Mouse (Mus musculus) 3T3-L1 (cell line): Measurements from ENCODE around the gene Morc1.

Experiments used
- DNase-seq: peaks from one replicate; pipeline ENCODE4 v3.0.0-alpha.2; 2015; ENCODE audit warnings: low read depth, low spot score

The Morc1 gene

GRCm38 (mm10) chr16:48474896-48475802, 44.1 kb downstream of the Morc1 start:
- DNase-seq = no peak

GRCm38 (mm10) chr16:48479266-48479848, 48.3 kb downstream of the Morc1 start:
- no peak for DNase-seq

GRCm38 (mm10) chr16:48516776-48517499, 85.9 kb downstream of the Morc1 start:
- DNase-seq = no peak

GRCm38 (mm10) chr16:48519569-48519968, 88.5 kb downstream of the Morc1 start:
- DNase-seq = no peak

GRCm38 (mm10) chr16:48537108-48537507, 106.1 kb downstream of the Morc1 start:
- DNase-seq = no peak

GRCm38 (mm10) chr16:48562290-48563080, 131.4 kb downstream of the Morc1 start:
- DNase-seq = no peak

- peak; percentile 61 for DNase-seq
Observed at GRCm38 (mm10) chr16:48570354-48570753, 139.3 kb downstream of the Morc1 start.

GRCm38 (mm10) chr16:48574072-48574471, 143.0 kb downstream of the Morc1 start:
- no peak for DNase-seq

- no peak for DNase-seq
Observed at GRCm38 (mm10) chr16:48574499-48574898, 143.5 kb downstream of the Morc1 start.

GRCm38 (mm10) chr16:48585369-48585768, 154.3 kb downstream of the Morc1 start:
- no peak for DNase-seq

GRCm38 (mm10) chr16:48594457-48594856, 163.4 kb downstream of the Morc1 start:
- no peak for DNase-seq

- DNase-seq = no peak
Observed at GRCm38 (mm10) chr16:48595216-48595615, 164.2 kb downstream of the Morc1 start.

GRCm38 (mm10) chr16:48603735-48604211, 172.7 kb downstream of the Morc1 start:
- no peak for DNase-seq

GRCm38 (mm10) chr16:48606476-48607038, 175.5 kb downstream of the Morc1 start:
- DNase-seq = no peak

GRCm38 (mm10) chr16:48608224-48608623, 177.2 kb downstream of the Morc1 start:
- no peak for DNase-seq

- DNase-seq = no peak
Observed at GRCm38 (mm10) chr16:48610866-48611265, 179.8 kb downstream of the Morc1 start.

GRCm38 (mm10) chr16:48611436-48611835, 180.4 kb downstream of the Morc1 start:
- DNase-seq = no peak

GRCm38 (mm10) chr16:48613783-48614182, 182.7 kb downstream of the Morc1 start:
- DNase-seq = no peak

GRCm38 (mm10) chr16:48620510-48620909, 189.5 kb downstream of the Morc1 start:
- DNase-seq = no peak

GRCm38 (mm10) chr16:48621019-48621418, 190.0 kb downstream of the Morc1 start:
- peak; percentile 28 for DNase-seq

GRCm38 (mm10) chr16:48623447-48623846, 192.4 kb downstream of the Morc1 start:
- DNase-seq = peak; percentile 40
